Mouse (Mus musculus) layer of hippocampus, adult 8-10 months (tissue): Measurements from ENCODE around the gene 2310034G01Rik. TPM values are rescaled to one million over a fixed set of nuclear protein-coding genes. Genes with fewer than 3 reads are reported as not detected.

Experiments
- DNase-seq, 2 experiments: peaks; one replicate each; pipeline ENCODE4 v3.0.0; 2022; ENCODE audit warnings: low spot score in 2 of 2
- microRNA-seq, 2 experiments: library from miRNA; unstranded; fragments of <30 nt; microRNA quantifications; one replicate each; pipeline ENCODE4 v1.2.0; 2022
- total RNA-seq, 4 experiments: library from RNA; stranded (reverse); gene quantifications; 2 replicates each; pipeline ENCODE4 v1.2.4; 2022

2310034G01Rik gene
- total RNA-seq, 4 experiments from 2014 or later = 0.89 to 1.5 (median 1.3) TPM

GRCm38 (mm10) chr19:46303251-46304215, 46.6 kb downstream of the 2310034G01Rik start:
- DNase-seq = peak; percentile 2 to 4

DNA sequence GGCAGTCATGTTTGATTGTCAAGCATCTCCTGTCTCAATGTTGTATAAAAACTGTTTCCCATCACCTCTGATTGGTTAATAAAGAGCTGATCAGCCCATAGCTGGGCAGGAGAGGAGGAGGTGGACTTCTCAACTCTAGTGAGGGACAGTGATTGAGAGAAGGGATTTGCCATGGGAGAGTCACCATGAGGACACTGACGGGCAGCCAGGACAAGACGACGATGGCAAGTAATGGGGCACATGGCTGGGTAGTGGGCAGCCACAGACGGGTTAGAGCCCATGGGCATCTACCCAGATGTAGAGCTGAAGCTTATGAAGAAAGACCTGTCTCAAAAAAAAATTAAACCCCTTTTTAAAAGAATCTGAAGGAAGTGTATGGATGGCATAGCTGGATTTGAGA, 47.6 kb downstream of the 2310034G01Rik start:
- no peak for DNase-seq

- DNase-seq = no peak
These were observed 49.6 kb downstream of the 2310034G01Rik start for GRCm38 (mm10) chr19:46300294-46301045.

Small RNA genes lying within 50 kb of the gene (microRNA-seq; reads per million reads assigned to microRNA genes)
- gene Mir146b = 1.3 to 3.8 reads per million in 2 experiments

Other genes with a start within 250 kb of the 2310034G01Rik start
- not detected for gene Elovl3, start 218.4 kb downstream of the 2310034G01Rik start, total RNA-seq
- not detected for gene Pitx3, start 202.0 kb downstream of the 2310034G01Rik start, total RNA-seq
- 100 to 1,000 TPM in 1 of 4 experiments, 10 to 100 TPM in 3; 82.5 to 103 (median 87.7) TPM for gene Gbf1, start 197.8 kb downstream of the 2310034G01Rik start, total RNA-seq
- 1 to 10 TPM; 2.6 to 4.2 (median 3.3) TPM for gene Nfkb2, start 46.0 kb downstream of the 2310034G01Rik start, total RNA-seq
- gene Psd, start 23.1 kb downstream of the 2310034G01Rik start, total RNA-seq = 100 to 1,000 TPM; 602 to 631 (median 613) TPM
- 10 to 100 TPM; 22.9 to 29.3 (median 25.8) TPM for gene Fbxl15, start 22.1 kb downstream of the 2310034G01Rik start, total RNA-seq
- 100 to 1,000 TPM; 158 to 175 (median 166) TPM for gene Cuedc2, start 11.6 kb downstream of the 2310034G01Rik start, total RNA-seq
- gene Mfsd13a, start 9.2 kb downstream of the 2310034G01Rik start, total RNA-seq = 10 to 100 TPM; 28.3 to 30.7 (median 30.3) TPM
- 100 to 1,000 TPM; 175 to 202 (median 183) TPM for gene Actr1a, start 45.4 kb upstream of the 2310034G01Rik start, total RNA-seq
- 10 to 100 TPM; 17.4 to 22.3 (median 19.4) TPM for gene Sufu, start 46.6 kb upstream of the 2310034G01Rik start, total RNA-seq
- gene Trim8, start 151.4 kb upstream of the 2310034G01Rik start, total RNA-seq = 10 to 100 TPM; 91.0 to 98.4 (median 93.7) TPM
- gene Arl3, start 222.9 kb upstream of the 2310034G01Rik start, total RNA-seq = 100 to 1,000 TPM in 2 of 4 experiments, 10 to 100 TPM in 2; 85.9 to 125 (median 103) TPM
- 1 to 10 TPM; 7.3 to 9.2 (median 7.5) TPM for gene Sfxn2, start 223.1 kb upstream of the 2310034G01Rik start, total RNA-seq
- gene Wbp1l, start 248.8 kb upstream of the 2310034G01Rik start, total RNA-seq = 10 to 100 TPM; 40.2 to 43.3 (median 41.6) TPM